Mouse (Mus musculus) heart, postnatal 0 days (tissue): Measurements from ENCODE around the gene Pdpr.

Experiments used
- CTCF ChIP-seq: IDR thresholded peaks from 2 replicates; pipeline ENCODE4 v1.5.1; 2016; ENCODE audit warnings: antibody characterized with exemption, control low read depth, low read depth
- EP300 ChIP-seq: IDR thresholded peaks from 2 replicates; pipeline ENCODE4 v1.6.1; 2016; ENCODE audit warnings: antibody characterized with exemption, low read depth

DNA sequence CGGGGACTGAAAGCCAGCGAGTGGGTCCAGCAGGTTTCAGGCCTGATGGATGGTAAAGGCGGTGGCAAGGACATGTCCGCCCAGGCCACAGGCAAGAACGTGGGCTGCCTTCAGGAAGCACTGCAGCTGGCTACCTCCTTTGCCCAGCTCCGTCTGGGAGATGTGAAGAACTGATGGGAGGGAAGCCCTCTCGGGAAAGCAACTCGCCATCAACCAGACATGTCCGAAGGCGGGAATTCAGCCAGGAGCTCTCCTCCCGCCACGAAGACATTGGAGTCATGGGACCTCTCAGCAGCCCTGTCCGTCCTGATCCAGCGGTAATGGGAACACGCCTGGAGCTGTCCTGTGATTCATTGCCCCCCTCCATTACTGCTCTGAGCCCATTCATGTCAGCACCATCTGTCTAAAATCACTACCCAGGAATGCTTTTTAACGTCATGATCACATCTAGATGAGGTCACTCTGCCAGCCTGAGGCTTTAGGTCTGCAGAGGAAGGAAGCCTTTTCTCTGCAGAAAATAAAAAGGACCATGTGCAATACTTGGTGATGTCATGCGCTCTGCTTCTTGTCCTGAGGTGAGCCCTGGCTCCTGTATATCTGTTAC lies 39.3 kb upstream of the Pdpr start:
- TF ChIP-seq CTCF = no peak
- TF ChIP-seq EP300 = no peak
